Mouse (Mus musculus) right cerebral cortex, postnatal 25 days (tissue): ENCODE data around the gene Cers3.

Experiments used
- DNase-seq: peaks from one replicate; pipeline ENCODE4 v3.0.0; 2022

Cers3 gene

DNA sequence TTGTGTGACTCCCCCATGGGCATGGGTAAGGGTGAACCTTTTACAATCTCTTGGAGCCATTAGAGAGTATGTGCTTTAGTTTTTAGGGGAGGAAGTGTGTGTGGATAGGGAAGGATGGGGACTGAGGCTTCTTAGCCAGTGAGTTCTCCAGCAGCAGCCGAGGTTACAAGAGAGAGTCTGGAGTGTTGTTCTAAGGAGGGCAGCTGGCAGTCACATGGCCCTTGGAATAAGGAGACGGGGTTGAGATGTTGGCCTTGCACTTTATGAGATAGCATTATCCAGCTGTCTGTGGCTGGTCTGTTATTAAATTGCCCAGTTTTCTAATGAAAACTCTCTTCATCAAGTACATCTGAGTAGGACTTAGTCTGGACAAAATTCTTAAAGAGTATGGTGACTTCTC is 100.5 kb downstream of the Cers3 start:
- DNase-seq, result no peak

DNA sequence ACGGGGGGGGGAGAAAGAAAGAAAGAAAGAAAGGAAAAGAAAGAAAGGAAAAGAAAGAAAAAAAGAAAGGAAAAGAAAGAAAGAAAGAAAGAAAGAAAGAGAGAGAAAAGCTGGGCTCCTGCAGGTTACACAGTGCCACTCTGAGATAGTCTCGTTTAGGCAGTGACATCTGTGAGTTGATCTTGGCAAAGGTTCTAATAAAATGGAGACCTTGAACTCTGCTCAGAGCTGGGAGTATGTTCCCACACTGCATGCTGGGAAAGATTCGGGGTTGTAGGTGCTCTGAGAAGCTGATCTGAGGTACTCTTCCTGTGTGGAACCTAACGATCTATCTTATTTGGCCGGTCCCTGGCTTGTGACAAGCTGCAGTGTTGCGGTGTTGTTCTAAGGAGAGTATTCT is 103.3 kb downstream of the Cers3 start:
- no peak for DNase-seq

DNA sequence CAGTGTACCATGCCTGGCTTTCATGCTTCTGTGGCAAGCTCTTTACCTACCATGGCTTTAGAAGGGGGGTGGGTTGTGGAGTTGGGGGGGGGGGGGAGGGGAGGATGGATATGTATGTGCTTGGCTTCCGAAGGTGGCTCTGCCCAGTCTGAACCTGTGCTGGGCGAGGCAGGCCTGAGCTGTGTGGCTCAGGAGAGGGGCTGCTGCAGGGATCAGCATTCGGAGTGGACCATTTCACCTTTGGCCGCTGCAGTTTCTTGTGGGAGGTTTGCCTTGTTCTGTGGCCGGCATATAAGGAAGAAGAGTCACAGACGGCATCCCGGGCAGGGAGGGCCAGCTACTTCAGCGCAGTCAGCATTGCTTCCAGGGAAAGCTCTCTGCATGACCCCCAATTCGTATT is 104.0 kb downstream of the Cers3 start:
- no peak for DNase-seq

DNA sequence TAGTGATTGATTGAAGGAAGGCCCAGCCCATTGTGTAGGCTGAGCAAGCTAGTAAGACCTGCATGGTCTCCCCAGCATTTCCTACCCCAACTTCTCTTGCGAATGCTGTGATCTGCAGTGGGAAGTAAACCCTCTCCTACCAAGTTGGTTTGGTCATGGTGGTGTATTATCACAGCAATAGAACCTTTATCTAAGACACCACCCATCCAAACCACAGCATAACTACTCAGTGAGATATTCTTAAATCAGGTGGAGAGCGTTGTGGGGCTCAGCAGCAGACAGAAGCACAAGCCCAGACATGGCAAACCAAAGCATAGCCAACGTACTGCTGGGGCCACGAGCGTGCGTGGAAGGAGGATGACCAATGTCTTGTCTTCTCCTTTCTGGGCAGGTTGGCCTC is 106.0 kb downstream of the Cers3 start:
- no peak for DNase-seq

DNA sequence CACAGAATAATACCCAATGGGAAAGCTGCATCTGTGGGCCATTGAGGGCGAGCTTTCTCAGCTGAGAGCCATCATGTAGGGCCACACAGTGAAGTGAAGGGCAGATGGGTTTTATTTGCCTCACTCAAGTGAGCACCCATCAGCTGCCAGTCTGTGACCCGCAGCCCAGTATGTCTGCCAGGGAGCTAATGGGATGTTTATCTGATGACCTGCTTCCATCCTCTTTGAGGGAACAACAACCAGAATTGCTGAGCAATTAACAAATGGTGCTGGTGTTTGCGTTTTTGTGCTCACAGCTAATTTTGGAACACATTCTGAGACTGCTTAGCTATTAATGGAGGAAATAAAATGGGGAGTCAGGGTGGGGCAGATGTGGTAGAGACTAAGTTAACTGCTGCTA is 108.9 kb downstream of the Cers3 start:
- DNase-seq, result no peak

DNA sequence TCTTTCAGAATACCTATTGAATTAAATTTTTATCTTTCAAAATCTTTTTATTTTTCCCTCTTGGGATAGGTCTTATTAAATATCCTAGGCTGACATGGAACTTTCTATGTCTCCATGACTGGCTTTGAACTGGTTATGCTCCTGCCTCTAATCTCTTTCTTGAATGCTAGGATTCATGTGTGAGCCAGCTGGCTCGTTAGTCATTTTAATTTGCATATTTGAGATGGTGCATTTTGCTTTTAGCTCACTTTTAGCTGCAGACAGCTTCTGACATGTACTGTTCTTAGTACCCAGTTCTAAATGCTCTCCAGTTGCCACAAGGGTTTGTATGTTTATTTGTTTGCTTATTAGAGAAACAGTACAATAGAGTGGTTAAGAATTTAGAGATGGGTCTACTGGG is 114.3 kb downstream of the Cers3 start:
- DNase-seq, result no peak

DNA sequence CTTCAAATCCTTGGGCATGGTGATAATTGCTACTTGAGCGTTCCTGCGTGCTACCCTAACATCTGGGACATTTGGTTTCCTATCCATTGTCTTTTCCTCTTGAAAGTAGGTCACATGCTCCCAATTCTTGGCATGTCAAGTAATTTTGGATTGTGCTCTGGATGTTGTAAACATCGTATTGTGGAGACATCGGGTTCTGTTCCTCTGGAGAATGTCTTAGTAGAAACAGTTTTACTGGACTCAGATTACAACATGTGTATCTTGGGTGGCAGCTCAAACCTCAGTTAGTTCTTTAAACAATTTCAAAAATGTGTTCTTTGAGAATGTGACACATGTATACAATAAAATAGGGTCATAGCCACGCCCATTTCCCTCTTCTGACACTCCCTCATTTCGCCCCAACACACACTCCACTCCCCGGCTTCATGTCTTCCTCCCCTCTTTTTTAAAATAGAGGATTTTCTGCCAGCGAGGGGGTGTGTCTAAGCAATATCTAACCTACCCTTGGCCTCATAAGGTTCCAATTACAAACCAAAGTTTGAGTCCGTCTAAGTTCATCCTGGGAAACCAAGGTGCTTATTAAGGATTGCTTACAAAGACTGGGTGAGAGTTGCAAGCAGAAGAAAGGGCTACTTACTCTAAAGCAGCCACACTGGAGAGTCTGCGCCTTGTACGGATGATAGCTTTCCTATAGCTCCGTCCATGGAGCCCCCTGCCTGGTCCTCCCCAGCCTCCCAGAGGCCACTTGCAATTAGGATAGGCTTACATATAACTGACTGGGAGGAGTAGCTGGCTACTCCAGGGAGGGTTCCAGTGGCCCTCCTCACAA is 115.2 kb downstream of the Cers3 start:
- DNase-seq, result no peak

DNA sequence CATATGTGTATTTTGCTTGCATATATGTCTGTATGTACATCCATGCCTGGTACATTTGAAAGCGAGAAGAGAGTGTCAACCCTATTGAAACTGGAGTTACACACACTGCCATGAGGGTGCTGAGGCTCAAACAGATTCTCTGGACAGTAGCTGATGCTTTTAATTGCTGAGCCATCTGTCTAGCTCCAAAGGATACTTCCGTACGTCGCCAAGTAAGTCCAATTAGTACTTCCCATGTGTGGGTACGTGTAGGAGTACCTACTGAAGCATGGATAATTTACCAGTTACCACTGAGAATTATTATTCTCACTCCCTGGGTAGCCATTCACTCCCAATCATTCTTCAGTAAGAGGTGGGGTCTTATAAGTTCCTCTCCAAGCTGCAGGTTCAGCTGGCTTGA is 115.9 kb downstream of the Cers3 start:
- DNase-seq, result no peak

DNA sequence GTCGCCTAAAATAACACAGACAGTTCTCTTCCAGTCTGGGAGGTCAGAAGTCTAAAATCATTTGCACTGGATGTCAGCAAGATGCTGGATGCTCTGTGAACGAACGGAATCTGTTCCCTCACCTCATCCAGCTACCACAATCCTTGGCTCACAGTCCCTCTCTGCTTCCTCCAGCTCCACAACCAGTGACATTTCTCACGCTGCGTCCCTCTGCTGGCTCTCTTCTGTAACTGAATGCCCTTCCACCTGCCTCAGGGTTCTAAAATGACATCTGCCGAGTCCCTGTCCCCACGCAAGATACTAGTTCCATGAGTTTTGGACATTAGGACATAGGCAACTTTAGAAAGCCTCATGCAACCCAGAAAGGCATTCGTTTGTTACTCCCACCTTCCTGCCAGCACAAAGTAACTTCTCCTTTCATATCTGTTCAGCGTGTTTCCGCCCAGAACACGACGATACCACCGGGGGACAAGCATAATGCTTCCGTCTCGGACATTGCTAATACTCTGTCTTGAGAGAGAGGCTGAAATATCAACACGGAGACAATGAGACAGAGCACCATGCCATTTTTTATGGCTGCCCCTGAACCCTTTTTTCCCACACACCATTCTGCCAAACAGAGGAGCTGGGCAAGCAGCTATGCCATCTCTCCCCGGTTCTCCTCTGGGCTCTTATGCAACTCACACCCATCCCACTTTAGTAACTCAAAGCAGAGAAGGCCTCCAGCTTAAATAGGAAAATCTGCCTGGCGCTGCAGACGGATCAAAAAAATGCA is 123.8 kb downstream of the Cers3 start:
- DNase-seq, result peak; percentile 50

DNA sequence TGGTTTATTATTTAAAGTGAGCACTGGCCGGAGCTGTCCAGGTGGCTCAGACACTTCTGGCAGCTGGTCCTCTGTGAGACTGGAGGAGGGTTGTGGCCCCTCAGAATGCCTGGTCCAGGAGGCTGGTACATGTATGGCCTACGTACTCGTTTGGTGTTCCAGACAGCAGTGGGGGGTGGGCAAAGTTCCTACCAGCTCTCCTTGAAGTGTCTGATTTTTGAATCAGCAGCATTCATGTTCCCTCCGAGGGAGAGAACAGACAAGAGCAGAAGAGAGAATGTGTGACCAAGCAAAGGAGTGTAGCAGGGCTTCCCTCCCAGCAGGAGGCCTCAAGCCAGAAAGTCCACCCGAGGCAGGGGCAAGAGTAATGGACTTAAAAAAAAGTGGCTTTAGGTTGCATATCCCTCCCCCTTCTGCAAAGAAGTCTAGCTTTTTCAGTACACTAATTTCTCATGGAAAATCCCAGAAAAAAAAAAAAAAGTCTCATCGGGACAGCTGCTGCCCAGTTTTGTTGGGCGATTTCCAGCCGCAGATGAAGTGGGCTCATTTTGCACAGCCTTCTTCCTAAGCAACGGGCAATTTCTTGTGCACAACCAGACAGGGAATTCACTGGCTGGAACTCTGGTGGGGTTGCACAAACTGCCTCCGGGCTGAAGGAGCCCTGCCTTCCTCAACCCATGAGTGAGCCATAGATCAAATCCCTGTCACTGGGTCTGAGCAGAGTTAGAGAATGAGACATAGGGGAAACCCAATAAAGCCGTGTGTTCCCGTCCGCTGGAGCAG is 124.6 kb downstream of the Cers3 start:
- peak; percentile 64 for DNase-seq

DNA sequence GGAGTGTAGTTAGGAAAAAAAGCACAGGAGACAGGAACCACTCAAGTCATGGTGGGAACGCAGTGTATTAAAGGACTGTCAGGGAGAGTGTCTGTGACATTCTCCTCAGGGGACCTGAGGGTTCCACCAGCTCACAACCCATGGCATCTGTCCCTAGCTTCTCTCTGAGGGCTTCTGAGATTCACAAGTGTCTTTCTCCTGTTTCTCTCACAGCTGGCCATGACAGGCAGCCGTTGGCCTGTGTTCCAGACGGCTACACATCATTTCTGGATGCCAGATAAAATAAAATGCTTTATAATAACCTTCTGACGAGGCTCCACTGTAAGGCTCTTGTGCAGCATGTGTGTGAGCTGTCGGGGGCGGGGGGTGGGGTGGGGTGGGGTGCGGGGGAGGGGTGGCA is 128.2 kb downstream of the Cers3 start:
- DNase-seq, result no peak

DNA sequence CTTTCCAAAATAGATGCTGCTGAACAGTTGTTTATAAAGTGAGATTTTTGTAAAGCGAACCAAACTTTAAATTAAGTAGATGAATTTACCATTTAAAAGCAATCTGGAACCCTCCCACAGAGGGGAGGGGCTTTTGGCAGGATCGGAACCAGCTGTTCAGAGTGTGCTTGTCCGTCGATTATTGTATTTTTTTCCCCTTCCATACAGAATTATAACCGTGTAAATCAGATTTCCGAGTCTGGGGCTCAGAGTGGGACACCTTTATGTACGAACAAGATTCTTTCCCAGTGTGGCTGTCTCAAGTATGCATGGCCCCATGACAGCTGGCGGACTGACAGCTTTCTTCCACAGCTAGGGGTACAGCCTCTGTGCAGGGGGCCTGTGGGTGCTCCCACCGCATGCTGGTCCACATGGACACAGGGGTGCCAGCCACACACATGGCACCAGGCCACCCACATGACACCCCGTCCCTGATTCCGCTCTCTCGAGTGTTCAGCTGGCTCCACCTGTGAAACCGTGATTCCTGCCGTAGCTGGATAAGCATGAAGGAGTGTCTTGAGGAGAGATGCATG is 128.7 kb downstream of the Cers3 start:
- DNase-seq, result no peak

DNA sequence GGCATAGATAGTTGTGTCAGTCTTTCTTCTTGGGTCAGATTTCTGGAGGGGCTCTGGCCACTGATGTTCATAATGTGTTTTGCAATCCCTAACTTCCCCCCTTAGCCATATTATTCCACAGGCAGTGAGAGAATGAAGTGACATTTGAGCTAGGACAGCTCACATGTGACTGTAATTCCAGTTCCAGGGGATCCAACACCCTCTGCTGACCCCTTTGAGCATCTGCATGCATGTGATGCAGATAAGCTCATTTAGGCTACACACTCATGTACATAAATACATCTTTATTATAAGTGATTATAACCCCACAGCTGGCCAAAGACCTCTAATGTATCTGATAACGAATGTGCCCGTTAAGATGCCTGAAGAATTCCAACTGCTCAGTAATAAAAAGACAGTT is 129.9 kb downstream of the Cers3 start:
- DNase-seq, result no peak
